Mouse (Mus musculus): ENCODE measurements around the gene Msh4.
"Not testable (repeated sequence)": the region's sequence is repeated elsewhere in the genome, so short reads cannot be mapped to it uniquely, and the experiment has no call there.

The Msh4 gene

GRCm38 (mm10) chr3:153911197-153911881 is 5.4 kb upstream of the Msh4 start:
- no peak for DNase-seq

DNA sequence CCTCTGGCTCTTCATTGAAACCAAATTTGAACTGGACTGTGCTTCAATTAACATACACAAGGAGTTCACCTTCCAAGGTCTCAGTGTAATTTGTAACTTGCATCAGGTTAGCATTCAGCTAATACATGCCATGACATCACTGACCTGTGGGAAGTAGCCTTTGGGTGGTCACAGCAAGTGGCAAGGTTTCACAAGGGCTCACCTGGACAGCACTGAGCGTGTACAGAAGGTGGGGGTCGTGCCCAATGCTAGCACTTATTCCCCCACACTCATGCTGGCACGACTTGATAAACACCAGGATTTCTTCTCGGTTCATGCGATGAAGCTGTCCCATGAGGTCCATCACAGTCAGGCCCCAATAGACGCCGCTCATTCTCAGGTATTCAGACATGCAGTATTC is 4.6 kb upstream of the Msh4 start:
- no peak for DNase-seq

DNA sequence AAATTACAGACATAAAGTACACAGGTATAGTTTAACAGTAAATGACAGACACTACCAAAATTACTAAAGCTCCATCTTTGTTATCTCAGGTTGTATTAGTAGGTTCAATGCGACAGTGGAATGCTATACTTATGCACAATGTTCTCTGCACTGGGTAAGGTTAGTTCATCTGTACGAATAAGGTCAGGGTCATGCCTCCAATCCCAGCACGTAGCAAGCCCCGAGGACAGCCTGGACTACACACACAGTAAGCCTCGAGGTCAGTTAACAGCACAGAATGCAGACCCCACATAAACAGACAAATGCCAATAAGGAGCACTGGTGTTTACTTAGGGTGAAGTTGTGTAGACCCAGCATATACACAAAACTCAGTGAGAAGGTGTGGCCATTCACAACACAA is 3.0 kb upstream of the Msh4 start:
- DNase-seq, result no peak

- no peak for DNase-seq
Measured at GRCm38 (mm10) chr3:153905251-153906135, 445 bp downstream of the Msh4 start.

- DNase-seq, result peak; percentile 42
Measured at GRCm38 (mm10) chr3:153904586-153904985, 1.4 kb downstream of the Msh4 start.

DNA sequence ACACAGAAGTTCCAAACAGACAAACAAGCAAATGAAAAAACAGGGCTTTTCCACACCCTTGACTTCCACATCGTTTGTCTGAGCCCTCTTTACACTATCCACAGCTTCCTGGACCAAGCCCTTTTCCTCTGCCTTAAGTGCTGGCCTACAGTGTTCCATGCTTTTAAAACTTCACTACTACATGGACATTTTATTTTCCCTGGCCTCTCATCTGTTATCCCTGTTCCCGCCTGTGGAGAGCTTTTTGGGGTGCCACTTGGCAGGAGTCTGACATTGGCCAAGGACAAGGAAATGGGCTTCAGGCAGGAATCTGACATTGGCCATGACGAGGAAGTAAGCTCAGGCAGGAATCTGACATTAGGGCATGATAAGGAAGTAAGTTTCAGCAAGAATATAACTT is 3.3 kb downstream of the Msh4 start:
- DNase-seq, result no peak

GRCm38 (mm10) chr3:153901904-153902303 is 4.0 kb downstream of the Msh4 start:
- DNase-seq, result no peak

DNA sequence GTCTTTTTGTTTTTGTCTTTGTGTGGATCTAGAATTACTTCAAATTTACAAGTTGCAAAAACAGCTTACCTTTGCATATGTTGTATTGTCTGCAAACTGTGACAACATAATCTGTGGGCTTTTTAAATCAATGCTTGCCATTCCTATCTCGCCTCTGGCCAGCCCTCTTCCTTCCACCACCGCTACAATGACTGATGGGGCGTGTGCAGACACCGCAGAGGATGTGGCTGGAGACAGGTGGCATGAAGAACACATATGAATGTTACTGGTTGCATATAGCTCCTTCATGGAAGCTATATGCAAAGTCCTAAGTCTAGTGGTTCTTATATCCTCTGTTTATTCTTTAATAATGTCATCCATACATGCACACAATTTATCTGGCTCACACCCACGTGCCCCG is 8.7 kb downstream of the Msh4 start:
- DNase-seq, result peak; percentile 37

- peak; percentile 84 for DNase-seq
Measured at GRCm38 (mm10) chr3:153895454-153895853, 10.5 kb downstream of the Msh4 start.

DNA sequence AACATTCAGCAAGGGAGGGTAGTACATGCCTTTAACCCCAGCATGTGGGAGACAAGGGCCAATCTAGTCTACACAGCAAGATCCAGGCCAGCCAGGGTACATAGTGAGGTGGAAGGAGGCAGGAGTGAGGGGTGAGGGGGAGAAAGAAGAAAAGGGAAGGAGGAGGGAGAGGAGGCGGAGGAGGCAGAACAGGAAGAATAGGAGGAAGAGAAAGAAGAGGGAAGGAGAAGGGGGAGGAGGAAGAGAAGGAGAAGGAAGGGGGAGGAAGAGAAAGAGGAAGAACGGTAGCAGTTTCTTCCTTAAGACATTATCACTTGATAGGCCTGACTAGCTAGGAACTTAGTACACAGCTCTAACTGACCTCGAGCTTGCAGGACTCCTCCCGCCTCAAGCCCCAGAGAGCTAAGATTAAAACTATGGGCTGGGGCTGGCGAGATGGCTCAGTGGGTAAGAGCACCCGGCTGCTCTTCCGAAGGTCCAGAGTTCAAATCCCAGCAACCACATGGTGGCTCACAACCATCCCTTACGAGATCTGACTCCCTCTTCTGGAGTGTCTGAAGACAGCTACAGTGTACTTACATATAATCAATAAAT is 16.7 kb downstream of the Msh4 start:
- DNase-seq, result no peak

DNA sequence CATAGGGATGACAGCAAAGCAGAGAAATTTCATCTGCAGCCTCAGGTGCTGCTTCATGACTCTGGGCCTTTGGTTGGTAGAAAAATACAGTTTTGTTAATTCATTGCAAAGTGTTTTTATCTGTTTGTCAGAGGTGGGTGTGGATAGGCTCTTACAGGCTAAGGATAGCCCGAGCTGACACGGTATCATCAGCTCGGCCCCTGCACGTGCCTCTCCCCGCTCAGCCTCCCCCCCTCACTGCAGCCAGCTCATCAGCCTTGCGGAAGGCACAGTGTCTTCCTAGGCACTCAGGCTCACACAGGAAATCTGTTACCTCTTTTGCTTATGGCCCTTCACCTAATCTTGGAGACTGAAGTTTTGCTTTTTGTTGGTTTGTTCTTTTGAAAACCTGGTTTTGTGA is 17.8 kb downstream of the Msh4 start:
- DNase-seq, result no peak

DNA sequence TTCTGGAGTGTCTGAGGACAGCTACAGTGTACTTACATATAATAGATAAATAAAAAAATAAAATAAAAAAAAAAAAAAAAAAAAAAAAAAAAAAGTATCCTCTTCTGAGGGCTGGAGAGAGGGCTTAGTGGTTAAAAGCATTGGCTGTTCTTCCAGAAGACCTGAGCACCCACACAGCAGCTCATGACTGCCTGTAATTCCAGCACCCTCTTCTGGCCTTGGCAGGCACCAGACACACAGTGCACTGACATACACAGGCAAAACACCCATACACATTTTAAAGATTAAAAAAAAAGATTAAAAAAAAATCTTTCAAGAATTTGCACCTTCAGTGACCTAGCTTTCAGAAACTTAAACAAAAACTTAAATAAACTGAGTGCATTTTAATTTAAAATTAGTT is 19.6 kb downstream of the Msh4 start:
- no peak for DNase-seq

GRCm38 (mm10) chr3:153871396-153871795 is 34.5 kb downstream of the Msh4 start:
- no peak for DNase-seq

- no peak for DNase-seq
Measured at GRCm38 (mm10) chr3:153867149-153868136, 38.5 kb downstream of the Msh4 start.

- peak; percentile 6 for DNase-seq
Measured at GRCm38 (mm10) chr3:153864636-153865429, 41.1 kb downstream of the Msh4 start.

DNA sequence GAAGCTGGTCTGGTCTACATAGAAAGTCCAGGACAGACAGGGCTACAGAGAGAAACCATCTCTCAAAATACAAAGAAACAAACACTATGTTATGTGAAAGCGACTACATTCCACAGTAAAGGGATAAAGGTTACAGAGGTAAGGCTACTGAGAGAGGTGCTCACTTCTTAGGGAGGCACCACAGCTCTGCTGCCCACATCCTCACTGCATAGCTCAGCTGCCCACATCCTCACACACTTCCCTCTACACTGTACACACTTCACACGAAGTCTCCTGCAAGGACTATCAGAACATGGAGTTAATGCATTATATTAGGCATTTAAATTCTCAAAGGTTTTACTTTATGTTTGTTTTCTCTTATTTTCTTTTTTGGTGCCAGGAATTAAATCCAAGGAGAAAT is 42.1 kb downstream of the Msh4 start:
- no peak for DNase-seq

DNA sequence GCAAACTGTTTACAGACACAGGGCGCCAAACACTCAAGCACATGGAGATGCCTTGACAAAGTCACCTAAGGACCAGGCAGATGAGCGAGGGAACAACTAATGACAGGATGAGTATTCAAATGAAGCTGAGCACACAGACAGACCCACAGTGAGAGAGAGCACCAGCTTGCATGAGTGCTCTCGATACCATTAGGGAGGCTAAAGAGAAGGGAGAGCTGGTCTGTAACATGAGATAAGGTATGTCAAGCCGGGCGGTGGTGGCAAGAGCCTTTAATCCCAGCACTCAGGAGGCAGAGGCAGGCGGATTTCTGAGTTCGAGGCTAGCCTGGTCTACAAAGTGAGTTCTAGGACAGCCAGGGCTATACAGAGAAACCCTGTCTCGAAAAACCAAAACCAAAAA is 45.5 kb downstream of the Msh4 start:
- not testable (repeated sequence) for DNase-seq

GRCm38 (mm10) chr3:153858350-153859001 is 47.5 kb downstream of the Msh4 start:
- DNase-seq, result no peak

DNA sequence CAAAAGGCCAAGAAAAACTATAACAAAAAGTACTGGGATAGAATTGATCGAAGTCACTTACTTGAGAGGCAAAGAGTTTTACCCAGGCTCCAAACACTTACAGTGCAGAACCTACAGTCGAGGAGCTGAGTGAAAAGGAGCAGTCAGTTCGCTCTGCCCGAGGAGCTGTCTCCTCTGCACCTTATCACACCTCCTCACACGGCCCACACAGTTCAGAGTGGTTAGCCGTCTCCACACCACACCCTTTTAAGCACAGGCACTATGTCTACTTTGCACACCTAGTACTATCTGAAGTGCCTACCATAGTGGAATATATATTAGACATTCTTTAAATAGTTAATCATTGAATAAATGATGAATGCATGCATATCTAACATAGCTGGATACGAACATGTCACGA is 53.7 kb downstream of the Msh4 start:
- no peak for DNase-seq

GRCm38 (mm10) chr3:153850759-153851158 is 55.2 kb downstream of the Msh4 start:
- no peak for DNase-seq

GRCm38 (mm10) chr3:153849368-153850015 is 56.4 kb downstream of the Msh4 start:
- peak; percentile 41 for DNase-seq
